Mouse (Mus musculus) thymus, adult 2 months (tissue): ENCODE results near the gene Tmprss9. TPM values are rescaled to one million over a fixed set of nuclear protein-coding genes. Genes with fewer than 3 reads are reported as not detected.
"Not testable (repeated sequence)": the region's sequence is repeated elsewhere in the genome, so short reads cannot be mapped to it uniquely, and the experiment has no call there.

Experiments used
- DNase-seq: peaks from one replicate; pipeline ENCODE4 v3.0.0; 2021
- H3K27ac ChIP-seq: fragments of 200-500 bp; 2 replicates; pipeline ENCODE4 v1.5.1; 2012; ENCODE audit warnings: low read length, control low read depth; ENCODE audit not compliant: control insufficient read depth, insufficient read depth
- H3K27me3 ChIP-seq: fragments of 200-500 bp; 2 replicates; pipeline ENCODE4 v1.6.1; 2012; ENCODE audit warnings: mild to moderate bottlenecking, low read length, moderate library complexity, mixed read lengths; ENCODE audit not compliant: control insufficient read depth, insufficient read depth
- H3K36me3 ChIP-seq: fragments of 200-500 bp; 2 replicates; pipeline ENCODE4 v1.6.1; 2012; ENCODE audit warnings: mild to moderate bottlenecking, low read length, moderate library complexity; ENCODE audit not compliant: control insufficient read depth, insufficient read depth
- H3K4me1 ChIP-seq: fragments of 200-500 bp; replicated peaks from 2 replicates; pipeline ENCODE4 v1.6.1; 2012; ENCODE audit warnings: low read length; ENCODE audit not compliant: control insufficient read depth, insufficient read depth
- H3K4me3 ChIP-seq: fragments of 200-500 bp; 2 replicates; pipeline ENCODE4 v1.5.1; 2012; ENCODE audit warnings: mild to moderate bottlenecking, low read length, control low read depth, moderate library complexity; ENCODE audit not compliant: control insufficient read depth, insufficient read depth
- CTCF ChIP-seq: fragments of 200-500 bp; IDR thresholded peaks from 2 replicates; pipeline ENCODE4 v1.5.1; 2012; ENCODE audit warnings: mild to moderate bottlenecking, control low read depth, low read length, moderate library complexity, borderline replicate concordance; ENCODE audit not compliant: control insufficient read depth, poor library complexity, insufficient read depth; ENCODE audit errors: extremely low read depth
- POLR2A ChIP-seq: fragments of 200-500 bp; IDR thresholded peaks from 2 replicates; pipeline ENCODE4 v1.6.1; 2012; ENCODE audit warnings: mild to moderate bottlenecking, low read length, control low read depth, moderate library complexity; ENCODE audit not compliant: control insufficient read depth, poor library complexity, insufficient read depth; ENCODE audit errors: extremely low read depth
- WGBS: fragments of 180-500 bp; shearing (Covaris S2); methylation state at CpG from one replicate; pipeline ENCODE4 v1.1.7; 2018; 5-methylcytosine and 5-hydroxymethylcytosine counted together
- polyA plus RNA-seq: library from polyadenylated mRNA; depleted of rRNA; stranded (reverse); fragments of >200 nt; gene quantifications from 2 replicates; pipeline ENCODE4 v1.2.3, GENCODE M21; 2012

The Tmprss9 gene
- polyA plus RNA-seq, 1 experiment = 0.28 TPM

DNA sequence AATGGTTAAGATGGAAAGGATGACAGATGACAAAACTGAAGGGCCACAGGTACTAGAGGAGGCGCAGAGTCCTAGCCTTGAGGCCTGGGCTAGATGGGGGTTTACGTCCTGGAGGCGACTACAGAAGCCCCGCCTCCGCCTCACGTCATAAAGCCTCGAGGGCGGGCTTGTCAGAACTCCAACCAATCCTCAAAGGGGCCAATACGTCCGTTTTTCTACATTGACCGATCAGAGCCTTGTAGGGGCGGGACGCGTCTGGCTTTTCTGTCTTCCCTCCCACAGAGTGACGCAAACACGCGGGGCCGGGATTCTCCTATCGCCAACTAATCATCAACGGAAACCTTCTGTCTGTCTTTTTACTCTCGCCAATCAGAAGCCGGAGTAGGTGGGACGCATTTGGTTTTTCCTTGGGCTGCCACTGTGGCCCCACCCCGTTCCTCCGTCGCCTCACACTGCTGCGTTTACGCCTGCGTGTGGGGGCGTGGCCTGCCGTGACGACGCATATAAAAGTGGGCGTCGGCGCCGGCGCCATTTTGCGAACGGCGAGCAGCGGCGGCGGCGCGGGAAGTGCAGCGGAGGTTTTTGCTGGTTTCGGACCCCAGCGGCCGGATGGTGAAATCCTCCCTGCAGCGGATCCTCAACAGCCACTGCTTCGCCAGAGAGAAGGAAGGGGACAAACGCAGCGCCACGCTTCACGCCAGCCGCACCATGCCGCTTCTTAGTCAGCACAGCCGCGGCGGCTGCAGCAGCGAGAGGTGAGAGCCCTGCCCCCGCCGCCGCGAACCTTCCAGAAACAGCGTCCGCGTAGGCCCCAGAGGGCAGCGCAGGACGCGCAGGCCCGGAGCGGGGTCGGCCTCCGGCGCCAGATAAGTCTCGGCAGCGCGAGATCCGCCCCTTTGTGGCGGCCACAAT is 45.2 kb upstream of the Tmprss9 start, which contains the start of gene Oaz1:
Gene Oaz1, plus strand, starts transcription at position 506 of the 912 bp plus-strand sequence.
- peak within 1 kb of the TSS; percentile 78 for H3K4me3 ChIP-seq
- H3K27me3 ChIP-seq = no peaks in the 10 kb centered on the region
- peaks cover 21% of the 10 kb centered on the region for H3K4me1 ChIP-seq
- DNase-seq = peak; percentile 98
- H3K27ac ChIP-seq = peak within 1 kb of the TSS; percentile 70
- H3K36me3 ChIP-seq = peaks cover 10% of the 10 kb centered on the region
- 0 out of 2 replicates have a peak, but pooled peaks have one; percentile 44 for TF ChIP-seq CTCF
- TF ChIP-seq POLR2A = peak; percentile 78; the same call in 1 of the 2 replicates
- under 1% methylated on average over 82 of the region's 82 CpGs for WGBS

DNA sequence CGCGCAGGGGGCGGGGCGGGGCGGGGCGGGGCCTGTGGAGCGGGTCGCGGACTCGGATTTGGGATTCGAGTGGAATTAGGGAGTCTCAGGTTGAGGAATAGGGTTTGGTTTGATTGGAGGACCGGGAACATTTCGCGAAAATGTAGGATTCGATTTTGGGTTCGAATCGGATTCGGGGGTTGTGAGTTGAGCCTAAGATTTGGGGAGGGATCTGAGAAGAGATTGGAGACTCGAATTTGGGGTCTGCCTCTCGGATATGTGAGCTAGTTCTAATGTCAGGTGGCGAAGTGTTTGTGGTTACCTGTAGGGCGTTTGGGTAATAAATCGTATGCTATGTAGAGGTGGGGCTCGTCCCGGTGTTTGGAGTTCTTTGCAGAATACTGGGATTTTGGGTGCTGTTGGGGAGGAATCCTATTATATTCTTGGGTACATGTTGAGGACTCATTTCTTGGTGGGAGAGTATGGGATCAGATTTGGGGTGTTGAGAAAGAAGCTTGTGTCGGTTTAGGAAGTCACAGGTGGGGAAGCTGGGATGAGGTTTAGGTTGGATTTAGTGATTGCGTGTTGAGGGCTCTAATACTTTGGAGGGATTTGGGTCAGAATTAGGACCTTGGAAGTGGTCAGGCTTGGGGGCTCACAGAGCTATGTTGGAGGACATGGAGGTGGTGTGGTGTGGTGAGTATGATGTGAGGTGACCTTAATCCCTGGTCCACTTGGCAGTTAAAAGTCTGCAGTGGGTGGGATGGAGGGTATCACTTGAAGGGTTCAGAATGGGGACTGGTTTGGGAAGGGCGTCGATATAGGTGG is 44.4 kb upstream of the Tmprss9 start:
- WGBS = 3% methylated on average over 29 of the region's 29 CpGs
- peaks cover 21% of the 10 kb centered on the region for H3K4me1 ChIP-seq
- H3K4me3 ChIP-seq = peak overlapping the region; percentile 78
- no peak for DNase-seq
- peaks cover 10% of the 10 kb centered on the region for H3K36me3 ChIP-seq
- H3K27me3 ChIP-seq = no peaks in the 10 kb centered on the region
- H3K27ac ChIP-seq = no peak overlapping the region
- TF ChIP-seq POLR2A = no peak
- no peak for TF ChIP-seq CTCF

DNA sequence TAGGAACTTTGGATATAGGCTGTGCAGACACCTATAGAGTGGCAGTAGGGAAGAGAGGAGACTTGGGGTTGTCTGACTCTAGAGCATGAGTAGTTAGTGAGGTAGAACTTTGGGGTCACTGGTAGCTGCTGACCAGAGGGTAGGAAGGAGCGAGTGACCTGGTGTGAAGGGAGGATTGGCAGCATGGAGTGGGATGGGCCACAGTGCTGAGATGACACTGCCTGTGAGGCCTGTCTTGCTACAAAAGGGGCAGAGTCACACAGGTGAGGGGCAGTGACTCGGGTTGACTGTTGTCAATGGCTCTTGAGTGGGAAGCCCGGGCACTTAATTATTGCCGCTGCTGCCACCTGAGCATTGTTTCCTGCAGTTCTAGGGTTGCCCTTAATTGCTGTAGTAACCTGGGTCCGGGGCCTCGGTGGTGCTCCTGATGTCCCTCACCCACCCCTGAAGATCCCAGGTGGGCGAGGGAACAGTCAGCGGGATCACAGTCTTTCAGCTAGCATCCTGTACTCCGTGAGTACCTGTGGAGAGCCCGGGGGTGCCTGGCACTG is 43.7 kb upstream of the Tmprss9 start:
- no peak overlapping the region for H3K27ac ChIP-seq
- H3K4me1 ChIP-seq = peaks cover 21% of the 10 kb centered on the region
- WGBS = 63% methylated on average over 10 of the region's 10 CpGs
- no peak for DNase-seq
- H3K27me3 ChIP-seq = no peaks in the 10 kb centered on the region
- peaks cover 10% of the 10 kb centered on the region for H3K36me3 ChIP-seq
- H3K4me3 ChIP-seq = peak overlapping the region; percentile 78
- TF ChIP-seq CTCF = no peak
- no peak for TF ChIP-seq POLR2A

DNA sequence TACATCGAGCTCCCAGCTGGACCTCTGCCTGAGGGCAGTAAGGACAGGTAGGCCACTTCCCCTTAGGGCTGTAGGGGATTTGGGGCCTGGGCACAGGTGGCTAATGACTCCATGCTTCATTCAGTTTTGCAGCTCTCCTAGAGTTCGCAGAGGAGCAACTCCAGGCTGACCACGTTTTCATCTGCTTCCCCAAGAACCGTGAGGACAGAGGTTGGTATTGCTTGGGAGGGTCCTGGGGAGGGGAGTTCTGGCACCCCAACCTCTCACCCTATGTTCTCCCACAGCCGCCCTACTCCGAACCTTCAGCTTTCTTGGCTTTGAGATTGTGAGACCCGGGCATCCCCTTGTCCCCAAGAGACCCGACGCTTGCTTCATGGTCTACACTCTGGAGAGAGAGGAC is 43.1 kb upstream of the Tmprss9 start:
- Histone ChIP-seq H3K4me1 (peaks cover 21% of the 10 kb centered on the region), H3K36me3 (peaks cover 10% of the 10 kb centered on the region)
- not testable (repeated sequence) for H3K4me3 ChIP-seq, DNase-seq, H3K27me3 ChIP-seq, H3K27ac ChIP-seq
- 82% methylated on average over 9 of the region's 9 CpGs for WGBS

DNA sequence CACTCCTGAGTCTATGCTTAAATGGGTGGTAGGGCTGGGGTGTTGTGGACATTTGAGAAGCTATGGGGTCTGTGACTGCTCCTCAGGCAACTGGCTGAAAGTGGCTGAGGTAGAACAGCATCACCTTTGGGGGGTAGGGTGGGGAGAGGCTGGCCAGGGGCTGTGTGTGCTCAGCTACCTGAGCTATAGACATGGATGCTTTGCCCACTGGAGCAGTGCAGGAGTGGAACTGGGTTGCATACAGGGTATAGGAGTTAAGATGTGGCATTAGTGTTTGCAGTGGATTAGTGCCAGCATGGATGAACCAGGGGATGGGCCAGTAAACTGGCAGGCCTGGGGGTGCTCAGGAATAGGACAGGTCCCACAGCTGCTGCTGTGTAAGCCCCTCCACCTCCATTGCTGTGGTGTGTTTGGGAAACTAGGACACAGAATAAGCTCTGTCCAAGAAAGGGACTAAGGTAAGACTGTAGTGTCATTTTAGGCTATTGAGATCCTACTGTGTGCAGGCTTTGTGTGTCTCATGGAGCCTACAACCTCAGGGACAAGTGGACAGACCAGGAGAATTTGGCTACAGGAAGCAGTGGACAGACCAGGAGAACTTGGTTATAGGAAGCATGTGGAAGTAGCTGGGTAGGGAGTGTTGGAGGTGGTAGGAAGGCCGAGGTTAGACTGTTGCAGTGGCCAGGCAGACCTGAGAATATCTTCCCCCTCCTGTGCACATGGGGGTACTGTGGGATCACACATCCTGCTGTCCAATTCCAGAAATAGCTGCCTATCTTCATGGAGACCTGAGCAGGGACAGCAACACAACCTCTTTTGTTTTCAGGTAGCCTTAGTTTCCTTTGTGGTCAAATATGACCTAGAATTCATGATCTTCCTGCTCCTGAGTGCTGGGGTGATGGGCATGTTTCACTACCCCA is 42.0 kb upstream of the Tmprss9 start:
- peaks cover 12% of the 10 kb centered on the region for H3K4me1 ChIP-seq
- no peak for DNase-seq

More for the DNA sequence above, 42.0 kb upstream of the Tmprss9 start:
- Histone ChIP-seq H3K27me3 (no peaks in the 10 kb centered on the region), H3K27ac (no peak overlapping the region), H3K4me3 (no peak overlapping the region), H3K36me3 (peaks cover 10% of the 10 kb centered on the region)
- TF ChIP-seq CTCF (no peak), POLR2A (no peak)
- 55% methylated on average over 1 of the region's 1 CpGs for WGBS
